Mouse (Mus musculus): Measurements from ENCODE around the gene Tfrc. TPM values are rescaled to one million over a fixed set of nuclear protein-coding genes. Genes with fewer than 3 reads are reported as not detected.

Gene Tfrc
- polyA plus RNA-seq, 1 experiment from 2014 or later, result 32.7 TPM

GRCm38 (mm10) chr16:32641440-32642219, 32.9 kb downstream of the Tfrc start:
- Histone ChIP-seq H3K9me3 (replicated peaks) (no peaks in the 10 kb centered on the region), H3K27ac (replicated peaks) (peak overlapping the region; percentile 35), H3K27me3 (replicated peaks) (no peaks in the 10 kb centered on the region), H3K4me2 (peak overlapping the region; percentile 29), H3K4me1 (peaks cover 38% of the 10 kb centered on the region), H3K9ac (replicated peaks) (peak overlapping the region; percentile 20; the same call in 1 of the 2 replicates), H3K36me3 (no peaks in the 10 kb centered on the region), H3K4me3 (replicated peaks) (no peak overlapping the region)
- 61% methylated on average over 19 of the region's 20 CpGs for WGBS
- ATAC-seq (ENCODE audit: low FRiP score), result no peak

DNA sequence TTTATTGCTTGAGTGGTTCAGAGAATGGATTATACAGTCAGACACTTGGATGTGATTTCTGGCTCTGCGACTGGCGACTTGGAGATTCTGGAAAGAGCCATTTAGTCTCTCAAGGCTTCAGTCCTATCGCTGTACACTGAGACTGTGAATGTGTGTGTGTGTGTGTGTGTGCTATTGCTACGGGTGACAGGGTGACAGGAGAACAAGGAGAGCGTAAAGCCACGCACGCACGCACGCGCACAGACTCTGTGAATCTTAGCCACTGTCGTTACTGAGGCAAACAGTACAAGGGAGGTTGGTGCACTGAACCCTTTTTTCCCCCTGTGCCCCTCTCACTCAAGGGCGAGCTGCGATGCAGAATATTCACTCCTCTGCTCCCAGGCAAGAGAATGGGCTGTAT, 33.6 kb downstream of the Tfrc start:
- Histone ChIP-seq H3K4me2 (peak overlapping the region; percentile 29), H3K4me3 (replicated peaks) (no peak overlapping the region), H3K9me3 (replicated peaks) (no peaks in the 10 kb centered on the region), H3K27me3 (replicated peaks) (no peaks in the 10 kb centered on the region), H3K4me1 (peaks cover 38% of the 10 kb centered on the region), H3K9ac (replicated peaks) (peak overlapping the region; percentile 20; the same call in 1 of the 2 replicates), H3K36me3 (no peaks in the 10 kb centered on the region), H3K27ac (replicated peaks) (peak overlapping the region; percentile 35)
- 44% methylated on average over 13 of the region's 13 CpGs for WGBS
- ATAC-seq (ENCODE audit: low FRiP score), result no peak

DNA sequence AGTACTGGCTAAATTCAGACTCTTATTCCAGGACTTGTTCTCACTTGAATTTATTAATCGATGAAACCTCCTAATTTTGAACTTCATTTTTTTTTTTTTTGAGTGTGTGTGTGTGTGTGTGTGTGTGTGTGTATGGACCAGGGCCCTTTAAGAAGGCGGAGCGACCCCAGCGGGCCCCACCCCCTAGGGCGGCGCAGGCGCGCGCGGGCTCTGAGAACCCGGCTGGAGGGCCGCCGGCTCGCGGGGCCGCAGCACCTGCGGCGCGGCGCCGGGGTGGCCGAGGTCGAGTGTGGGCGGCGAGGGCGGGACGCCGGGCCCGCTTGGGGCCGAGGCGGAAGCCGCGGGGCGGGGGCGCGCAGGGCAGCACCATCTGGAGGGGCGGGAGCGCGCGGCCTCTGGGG, 34.9 kb downstream of the Tfrc start, which contains the start of gene Tnk2:
TSS of gene Tnk2 (plus strand) at position 214 of the 401 bp plus-strand sequence.
- peak within 1 kb of the TSS; percentile 88 for H3K27ac ChIP-seq (replicated peaks)
- peak; percentile 86 for ATAC-seq (ENCODE audit: low FRiP score)
- H3K27me3 ChIP-seq (replicated peaks), result no peaks in the 10 kb centered on the region
- peak within 1 kb of the TSS; percentile 85 for H3K4me2 ChIP-seq
- no peaks in the 10 kb centered on the region for H3K9me3 ChIP-seq (replicated peaks)
- no peaks in the 10 kb centered on the region for H3K36me3 ChIP-seq
- H3K4me1 ChIP-seq, result peaks cover 33% of the 10 kb centered on the region
- H3K4me3 ChIP-seq (replicated peaks), result peak within 1 kb of the TSS; percentile 82
- H3K9ac ChIP-seq (replicated peaks), result peak within 1 kb of the TSS; percentile 94
- WGBS, result 1% methylated on average over 32 of the region's 40 CpGs

DNA sequence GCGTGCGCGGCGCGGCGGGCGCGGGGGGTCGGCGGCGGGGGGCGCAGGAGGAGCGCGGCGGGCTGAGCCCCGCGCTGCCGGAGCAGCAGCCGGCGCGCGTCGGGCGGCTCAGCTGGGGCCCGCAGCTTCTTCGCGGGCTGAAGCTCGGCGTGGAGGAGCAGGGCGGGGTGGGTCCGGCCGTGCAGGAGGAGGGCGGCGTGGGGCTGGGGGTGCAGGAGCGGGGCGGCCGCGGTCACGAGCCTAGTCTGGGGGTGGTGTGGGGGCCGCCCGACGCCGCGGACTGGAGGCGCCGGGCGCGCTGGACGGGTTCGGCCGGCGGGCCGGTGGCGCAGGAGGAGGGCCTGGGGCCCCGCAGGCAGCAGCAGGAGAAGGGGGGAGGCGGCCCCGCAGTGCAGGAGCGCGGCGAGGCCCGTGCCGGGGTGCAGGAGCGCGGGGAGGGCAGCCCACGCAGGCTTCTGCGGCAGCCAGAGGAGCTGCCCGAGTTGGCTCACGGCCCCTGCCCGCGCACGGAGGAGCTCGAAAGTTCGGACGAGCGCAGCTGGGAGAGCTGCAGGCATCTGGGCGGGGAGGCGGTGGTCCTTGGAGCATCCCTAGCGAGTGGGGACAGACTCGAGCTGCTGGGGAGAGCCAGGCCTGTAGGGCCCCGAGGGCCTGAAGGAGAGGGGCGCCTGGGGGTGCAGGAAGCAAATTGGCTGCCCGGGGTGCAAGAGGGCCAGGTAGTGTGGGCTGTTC, 35.5 kb downstream of the Tfrc start:
- H3K27ac ChIP-seq (replicated peaks), result peak overlapping the region; percentile 88
- no peaks in the 10 kb centered on the region for H3K36me3 ChIP-seq
- H3K4me2 ChIP-seq, result peak overlapping the region; percentile 85
- peak overlapping the region; percentile 82 for H3K4me3 ChIP-seq (replicated peaks)
- H3K4me1 ChIP-seq, result peaks cover 37% of the 10 kb centered on the region
- WGBS, result under 1% methylated on average over 69 of the region's 82 CpGs
- H3K27me3 ChIP-seq (replicated peaks), result no peaks in the 10 kb centered on the region
- peak; percentile 74 for ATAC-seq (ENCODE audit: low FRiP score)
- H3K9me3 ChIP-seq (replicated peaks), result no peaks in the 10 kb centered on the region
- peak overlapping the region; percentile 94 for H3K9ac ChIP-seq (replicated peaks)

GRCm38 (mm10) chr16:32644801-32645170, 36.1 kb downstream of the Tfrc start:
- Histone ChIP-seq H3K27me3 (replicated peaks) (no peaks in the 10 kb centered on the region), H3K36me3 (no peaks in the 10 kb centered on the region), H3K4me2 (peak overlapping the region; percentile 85), H3K27ac (replicated peaks) (peak overlapping the region; percentile 88), H3K4me3 (replicated peaks) (peak overlapping the region; percentile 82), H3K9me3 (replicated peaks) (no peaks in the 10 kb centered on the region), H3K4me1 (peaks cover 39% of the 10 kb centered on the region), H3K9ac (replicated peaks) (peak overlapping the region; percentile 94)
- ATAC-seq (ENCODE audit: low FRiP score), result no peak
- WGBS, result 14% methylated on average over 12 of the region's 12 CpGs

GRCm38 (mm10) chr16:32645361-32645914, 36.7 kb downstream of the Tfrc start:
- ATAC-seq (ENCODE audit: low FRiP score), result peak; percentile 40
- H3K9me3 ChIP-seq (replicated peaks), result no peaks in the 10 kb centered on the region
- no peaks in the 10 kb centered on the region for H3K36me3 ChIP-seq
- peak overlapping the region; percentile 94 for H3K9ac ChIP-seq (replicated peaks)
- H3K4me2 ChIP-seq, result peak overlapping the region; percentile 85
- H3K4me1 ChIP-seq, result peaks cover 39% of the 10 kb centered on the region
- peak overlapping the region; percentile 88 for H3K27ac ChIP-seq (replicated peaks)
- H3K4me3 ChIP-seq (replicated peaks), result peak overlapping the region; percentile 82
- H3K27me3 ChIP-seq (replicated peaks), result no peaks in the 10 kb centered on the region
- 10% methylated on average over 14 of the region's 14 CpGs for WGBS

DNA sequence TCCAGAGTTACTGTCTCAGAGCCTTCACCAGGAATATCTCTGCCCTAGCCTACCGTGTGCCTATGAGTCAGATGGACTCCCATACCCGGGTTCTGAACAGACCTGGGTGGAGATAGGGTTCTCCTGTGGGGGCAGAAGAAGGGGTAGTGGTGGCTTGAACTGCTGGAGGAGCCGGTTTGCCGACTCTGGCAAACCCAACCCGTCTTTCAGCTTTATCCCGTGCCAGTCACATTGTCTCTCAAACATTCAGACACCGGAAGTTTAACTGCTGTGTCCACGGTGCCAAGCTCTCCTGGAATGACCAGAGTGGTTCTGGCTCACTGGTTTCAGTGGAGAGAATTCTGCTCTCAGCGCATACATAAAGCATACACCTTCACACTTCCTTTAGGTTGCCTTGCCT, 37.3 kb downstream of the Tfrc start:
- Histone ChIP-seq H3K27ac (replicated peaks) (no peak overlapping the region), H3K36me3 (no peaks in the 10 kb centered on the region), H3K27me3 (replicated peaks) (no peaks in the 10 kb centered on the region), H3K4me1 (peaks cover 39% of the 10 kb centered on the region), H3K4me3 (replicated peaks) (peak overlapping the region; percentile 82), H3K9me3 (replicated peaks) (no peaks in the 10 kb centered on the region), H3K9ac (replicated peaks) (peak overlapping the region; percentile 94; the same call in 1 of the 2 replicates), H3K4me2 (peak overlapping the region; percentile 85)
- no peak for ATAC-seq (ENCODE audit: low FRiP score)
- WGBS, result 80% methylated on average over 9 of the region's 9 CpGs

- Histone ChIP-seq H3K9me3 (replicated peaks) (no peaks in the 10 kb centered on the region), H3K4me2 (no peak overlapping the region), H3K9ac (replicated peaks) (no peak overlapping the region), H3K36me3 (no peaks in the 10 kb centered on the region), H3K27ac (replicated peaks) (no peak overlapping the region), H3K27me3 (replicated peaks) (no peaks in the 10 kb centered on the region), H3K4me1 (peaks cover 30% of the 10 kb centered on the region), H3K4me3 (replicated peaks) (no peak overlapping the region)
- ATAC-seq (ENCODE audit: low FRiP score), result no peak
These were observed 39.0 kb downstream of the Tfrc start for GRCm38 (mm10) chr16:32647712-32648111.

GRCm38 (mm10) chr16:32650461-32650860, 41.7 kb downstream of the Tfrc start:
- Histone ChIP-seq H3K27me3 (replicated peaks) (no peaks in the 10 kb centered on the region), H3K9me3 (replicated peaks) (no peaks in the 10 kb centered on the region), H3K4me3 (replicated peaks) (no peak overlapping the region), H3K9ac (replicated peaks) (no peak overlapping the region), H3K36me3 (no peaks in the 10 kb centered on the region), H3K4me1 (peaks cover 24% of the 10 kb centered on the region), H3K4me2 (no peak overlapping the region), H3K27ac (replicated peaks) (no peak overlapping the region)
- ATAC-seq (ENCODE audit: low FRiP score), result no peak

GRCm38 (mm10) chr16:32650974-32651618, 42.4 kb downstream of the Tfrc start:
- Histone ChIP-seq H3K36me3 (no peaks in the 10 kb centered on the region), H3K4me2 (no peak overlapping the region), H3K27me3 (replicated peaks) (no peaks in the 10 kb centered on the region), H3K4me1 (peaks cover 20% of the 10 kb centered on the region), H3K9me3 (replicated peaks) (no peaks in the 10 kb centered on the region), H3K27ac (replicated peaks) (peak overlapping the region; percentile 28; the same call in 1 of the 2 replicates), H3K4me3 (replicated peaks) (no peak overlapping the region), H3K9ac (replicated peaks) (no peak overlapping the region)
- 88% methylated on average over 5 of the region's 5 CpGs for whole genome bisulfite sequencing
- no peak for ATAC-seq (ENCODE audit: low FRiP score)

DNA sequence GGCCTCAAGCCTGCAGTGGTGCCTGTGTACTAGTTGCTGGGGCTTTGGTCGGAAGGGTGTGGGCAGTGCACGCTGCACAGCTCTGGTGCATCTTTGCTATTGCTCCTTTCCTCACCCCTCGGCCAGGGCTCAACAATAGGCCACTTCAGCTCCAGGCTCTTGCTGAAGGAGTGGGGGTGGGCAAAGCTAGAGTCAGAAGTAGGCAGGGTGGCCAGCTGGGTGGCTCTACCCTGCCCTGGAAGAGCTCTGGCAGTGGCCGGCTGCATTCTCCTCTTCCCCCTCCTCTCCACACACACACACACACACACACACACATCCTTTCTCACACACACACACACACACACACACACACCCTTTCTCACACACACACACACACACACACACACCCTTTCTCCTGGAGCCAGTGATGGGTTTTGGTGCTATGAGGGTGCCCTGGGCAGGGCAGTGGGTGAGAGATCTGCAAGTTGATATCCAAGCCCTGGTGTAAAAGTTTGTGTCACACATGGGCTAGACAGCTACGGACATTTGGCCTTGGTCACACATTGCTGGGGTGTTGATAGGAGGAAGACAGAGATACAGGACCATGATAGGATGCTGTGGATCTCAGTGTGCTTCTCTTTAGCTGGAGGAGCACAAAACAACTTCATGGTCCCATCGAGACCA, 45.5 kb downstream of the Tfrc start:
- no peaks in the 10 kb centered on the region for H3K9me3 ChIP-seq (replicated peaks)
- 76% methylated on average over 5 of the region's 6 CpGs for WGBS
- H3K4me2 ChIP-seq, result no peak overlapping the region
- H3K9ac ChIP-seq (replicated peaks), result no peak overlapping the region
- H3K4me3 ChIP-seq (replicated peaks), result no peak overlapping the region
- no peak for ATAC-seq (ENCODE audit: low FRiP score)
- peaks cover 28% of the 10 kb centered on the region for H3K4me1 ChIP-seq
- H3K36me3 ChIP-seq, result no peaks in the 10 kb centered on the region
- H3K27me3 ChIP-seq (replicated peaks), result no peaks in the 10 kb centered on the region
- 0 out of 2 replicates have a peak overlapping the region, but pooled peaks have one; percentile 23 for H3K27ac ChIP-seq (replicated peaks)
